Mouse (Mus musculus): ENCODE data around the gene Fbln1. TPM values are rescaled to one million over a fixed set of nuclear protein-coding genes. Genes with fewer than 3 reads are reported as not detected.

Gene Fbln1
- polyA plus RNA-seq (2014; fragmentation: Illumina TruSeq; extraction: RNeasy Lipid Tissue Mini Kit (QIAGEN cat#74804); ENCODE audit: low read depth, low replicate concordance), result 0.81 TPM

DNA sequence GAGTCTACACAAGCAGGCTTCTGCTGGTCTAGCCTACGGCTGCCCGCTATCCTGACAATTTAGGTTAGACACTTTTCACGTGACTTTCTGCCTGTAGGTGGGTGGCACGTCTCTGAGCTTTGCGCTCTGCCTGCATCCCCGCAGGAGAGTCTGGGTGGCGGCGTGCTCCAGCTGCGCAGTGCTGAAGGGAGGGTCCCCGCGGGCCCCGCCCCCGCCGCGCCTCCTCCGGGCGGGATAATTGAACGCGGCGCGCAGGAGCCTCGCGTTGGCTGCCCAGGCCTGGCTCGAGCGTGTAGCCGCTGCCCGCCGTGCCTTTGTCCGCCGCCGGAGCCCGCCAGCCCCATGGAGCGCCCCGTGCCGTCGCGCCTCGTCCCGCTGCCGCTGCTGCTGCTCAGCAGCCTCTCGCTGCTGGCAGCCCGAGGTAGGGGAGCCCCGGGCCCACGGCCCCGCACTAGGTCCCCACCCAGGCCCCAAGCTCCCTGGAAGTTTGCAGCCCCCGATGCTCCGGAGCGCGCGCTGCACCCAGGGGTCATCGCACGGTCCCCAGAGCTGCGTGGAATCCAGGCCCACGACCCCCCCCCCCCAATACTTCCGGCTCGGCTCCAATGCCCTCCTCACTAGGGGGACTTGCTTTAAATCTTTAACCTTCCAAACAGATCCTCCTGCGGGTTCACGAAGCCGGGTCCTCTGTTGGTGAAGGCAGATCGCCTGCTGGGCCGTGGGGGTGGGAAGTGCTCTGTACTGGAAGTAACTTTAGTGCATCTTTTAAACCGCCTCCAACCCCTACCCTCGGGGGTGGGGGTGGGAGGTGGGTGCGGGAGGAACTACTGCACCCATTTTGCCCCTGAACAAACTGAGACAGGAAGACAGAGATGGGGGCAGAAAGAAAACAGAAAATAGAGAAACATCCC, at the start of gene Fbln1:
TSS of gene Fbln1 (plus strand) at position 158 of the 911 bp plus-strand sequence.

DNA sequence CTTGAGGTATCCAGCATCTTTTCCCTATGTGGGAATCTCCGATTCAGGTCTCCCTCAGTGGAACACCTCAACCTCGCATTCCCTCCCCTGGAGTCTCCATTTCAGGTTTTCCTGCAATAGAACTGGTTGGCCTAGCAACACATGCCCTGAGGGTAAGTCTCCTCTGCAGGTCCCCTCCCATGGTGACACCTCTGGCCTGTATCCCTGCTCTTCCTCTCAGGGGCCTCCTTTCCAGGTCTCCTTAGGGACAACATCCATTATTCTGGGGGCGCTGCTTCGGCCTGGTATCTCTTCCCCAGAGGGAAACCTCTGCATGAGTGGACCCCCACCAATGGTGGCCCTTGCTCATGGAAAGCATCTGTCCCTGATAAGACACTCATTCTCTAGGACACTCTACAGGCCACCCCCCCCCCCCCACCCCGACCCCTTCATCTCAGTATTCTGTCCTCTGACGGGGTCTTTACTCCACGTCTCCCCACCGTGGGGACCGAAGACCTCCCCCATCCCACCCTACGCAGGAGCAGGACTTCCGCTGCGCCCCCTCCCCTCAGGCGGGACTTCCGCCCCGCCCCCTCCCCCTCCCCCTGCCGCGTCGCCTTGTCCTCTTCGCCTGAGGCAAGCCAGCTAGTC, 130.0 kb downstream of the Fbln1 start, which contains the start of gene Atxn10:
TSS of gene Atxn10 (plus strand) at position 575 of the 630 bp plus-strand sequence.

Other genes starting within 250 kb of the Fbln1 start
- gene 5031439G07Rik, start 217.4 kb upstream of the Fbln1 start, polyA plus RNA-seq (2014; fragmentation: Illumina TruSeq; extraction: RNeasy Lipid Tissue Mini Kit (QIAGEN cat#74804); ENCODE audit: low read depth, low replicate concordance), result 2.0 TPM
- gene Upk3a, start 188.8 kb upstream of the Fbln1 start, polyA plus RNA-seq (2014; fragmentation: Illumina TruSeq; extraction: RNeasy Lipid Tissue Mini Kit (QIAGEN cat#74804); ENCODE audit: low read depth, low replicate concordance), result not detected
- gene Fam118a, start 177.0 kb upstream of the Fbln1 start, polyA plus RNA-seq (2014; fragmentation: Illumina TruSeq; extraction: RNeasy Lipid Tissue Mini Kit (QIAGEN cat#74804); ENCODE audit: low read depth, low replicate concordance), result 94.6 TPM
- 404 TPM for gene Smc1b, start 74.0 kb upstream of the Fbln1 start, polyA plus RNA-seq (2014; fragmentation: Illumina TruSeq; extraction: RNeasy Lipid Tissue Mini Kit (QIAGEN cat#74804); ENCODE audit: low read depth, low replicate concordance)
- gene Ribc2, start 73.9 kb upstream of the Fbln1 start, polyA plus RNA-seq (2014; fragmentation: Illumina TruSeq; extraction: RNeasy Lipid Tissue Mini Kit (QIAGEN cat#74804); ENCODE audit: low read depth, low replicate concordance), result 20.8 TPM
- gene Atxn10, start 130.3 kb downstream of the Fbln1 start, polyA plus RNA-seq (2014; fragmentation: Illumina TruSeq; extraction: RNeasy Lipid Tissue Mini Kit (QIAGEN cat#74804); ENCODE audit: low read depth, low replicate concordance), result 240 TPM

All from testis, adult 10 weeks (tissue).